Comparison of ENCODE assay signal across 22 mouse cellular contexts in the genomic region with DNA sequence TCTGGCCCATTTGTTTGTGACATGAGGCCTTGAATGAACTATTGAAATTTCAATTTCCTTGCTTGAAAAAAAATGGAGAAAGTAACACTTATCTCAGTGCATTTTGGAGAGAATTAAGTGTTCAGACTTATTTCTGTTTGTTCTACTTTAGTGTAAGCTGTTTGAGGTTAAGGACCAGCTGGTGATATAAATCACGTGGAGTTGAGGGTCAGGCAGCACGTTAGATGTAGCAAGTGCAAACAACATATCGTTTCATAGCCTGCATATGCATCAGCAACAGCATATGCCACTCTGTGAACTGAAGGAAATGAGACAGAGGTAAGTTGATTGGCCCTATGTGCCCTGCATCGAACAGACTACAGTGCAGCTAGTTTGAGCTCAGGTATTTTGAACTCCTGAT.
DNase-seq lines count a peak whose midpoint lies in the region.
"Had no signal": no experiment of that assay in that cellular context is flagged by ENCODE, and none has a peak within 500 bp of the region (broad histone marks: within the 10 kb centered on the region; RNA-seq: fewer than 3 reads in every experiment).

No protein-coding gene starts in this region.

- H3K36me3 ChIP-seq in heart, embryonic 10.5 days: no peaks in the 10 kb centered on the region
- H3K36me3 ChIP-seq: embryonic facial prominence, embryonic 13.5 days; embryonic facial prominence, embryonic 15.5 days; forebrain, embryonic 10.5 days; forebrain, embryonic 12.5 days had no signal

- no peaks in the 10 kb centered on the region for H3K27me3 ChIP-seq in heart, embryonic 10.5 days (ENCODE audit: insufficient read depth, poor library complexity, severe bottlenecking)
- H3K27me3 ChIP-seq: embryonic facial prominence, embryonic 13.5 days; embryonic facial prominence, embryonic 15.5 days; forebrain, embryonic 12.5 days had no signal

- peak; percentile 65 for DNase-seq in heart, adult 11 months
- no peak for DNase-seq in heart, embryonic 10.5 days (ENCODE audit: low spot score)
- peak; percentile 14 for DNase-seq in lung, postnatal 10 days
- DNase-seq in lung, postnatal 14 days: no peak
- peak; percentile 40 for DNase-seq in lung, postnatal 36 days
- no peak for DNase-seq in lung, postnatal 4 days
- no peak for DNase-seq in spleen, postnatal 10 days (ENCODE audit: low spot score in 2 of 2)
- DNase-seq: adrenal gland, adult 2 months; adrenal gland, postnatal 10 days; adrenal gland, postnatal 25 days; cerebellum, adult 11 months; cerebellum, adult 18-20 months; cerebellum, adult 8-10 months; cerebellum, adult 9-11 months; cerebellum, postnatal 14 days; cerebellum, postnatal 36 days; embryo, embryonic 11 days had no signal

- no peak overlapping the region for H3K27ac ChIP-seq in heart, embryonic 10.5 days
- H3K27ac ChIP-seq: embryonic facial prominence, embryonic 13.5 days; embryonic facial prominence, embryonic 15.5 days; forebrain, embryonic 10.5 days; forebrain, embryonic 12.5 days had no signal

- H3K4me1 ChIP-seq in heart, embryonic 10.5 days: no peaks in the 10 kb centered on the region
- H3K4me1 ChIP-seq: forebrain, embryonic 10.5 days; forebrain, embryonic 12.5 days had no signal

- no peaks in the 10 kb centered on the region for H3K9me3 ChIP-seq in heart, embryonic 10.5 days
- H3K9me3 ChIP-seq: embryonic facial prominence, embryonic 13.5 days; forebrain, embryonic 10.5 days; forebrain, embryonic 12.5 days had no signal

- H3K4me3 ChIP-seq in heart, embryonic 10.5 days: no peak overlapping the region
- H3K4me3 ChIP-seq: embryonic facial prominence, embryonic 13.5 days; embryonic facial prominence, embryonic 15.5 days; erythroblast, embryonic 14.5 days; forebrain, embryonic 10.5 days; forebrain, embryonic 12.5 days had no signal

- 76% methylated on average over 4 of the region's 4 CpGs for WGBS in heart, embryonic 10.5 days

Comparison
In these comparisons a context has a peak if more than half of its experiments do, and no peak if none do; other contexts are left out.
1. DNase-seq: peak in heart, adult 11 months (single experiment), lung, postnatal 10 days (single experiment) and lung, postnatal 36 days (single experiment); none in heart, embryonic 10.5 days (single experiment), lung, postnatal 14 days (single experiment), lung, postnatal 4 days (0 of 2) and spleen, postnatal 10 days (0 of 2).